Mouse (Mus musculus): ENCODE measurements around the gene Rasgef1b.
"Not testable (repeated sequence)": the region's sequence is repeated elsewhere in the genome, so short reads cannot be mapped to it uniquely, and the experiment has no call there.

Gene Rasgef1b

DNA sequence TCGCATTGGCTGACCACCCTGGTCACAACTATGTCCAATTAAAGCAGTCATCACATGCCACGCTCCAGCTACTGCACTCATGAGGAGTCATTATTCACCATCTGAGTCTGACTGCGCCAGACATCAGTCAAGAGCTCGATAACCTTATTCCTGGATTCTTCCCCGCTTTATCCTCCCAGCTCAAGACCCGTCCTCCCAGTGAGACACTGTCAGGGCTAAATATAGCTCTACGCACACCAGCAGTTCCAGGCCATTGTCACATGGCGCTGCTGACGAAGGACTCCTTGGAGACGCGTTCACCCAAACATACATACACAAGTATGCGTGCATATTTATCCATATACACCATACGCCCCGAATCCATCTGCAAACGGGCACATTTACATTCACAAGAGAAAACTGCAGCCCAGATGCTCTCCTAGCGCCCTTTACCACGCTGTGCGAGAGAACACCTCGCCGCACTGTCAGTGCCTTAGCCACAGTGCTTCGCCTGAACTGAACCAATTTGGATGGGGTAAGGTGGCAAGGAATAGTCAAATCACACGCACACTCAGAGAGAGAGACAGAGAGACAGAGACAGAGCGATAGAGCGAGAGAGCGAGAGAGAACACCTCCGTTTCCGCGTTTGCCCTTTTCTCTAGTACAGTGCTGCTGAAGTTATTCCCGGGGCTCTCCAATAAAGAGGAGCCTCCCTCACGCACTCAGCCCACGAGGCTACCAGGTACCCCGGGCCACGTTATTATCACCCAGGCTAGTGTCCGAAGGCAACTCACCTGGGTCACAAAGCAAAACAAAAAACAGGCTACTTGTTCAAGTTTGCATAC, 477.3 kb downstream of the Rasgef1b start:
- no peak for DNase-seq (ENCODE audit: low spot score)

DNA sequence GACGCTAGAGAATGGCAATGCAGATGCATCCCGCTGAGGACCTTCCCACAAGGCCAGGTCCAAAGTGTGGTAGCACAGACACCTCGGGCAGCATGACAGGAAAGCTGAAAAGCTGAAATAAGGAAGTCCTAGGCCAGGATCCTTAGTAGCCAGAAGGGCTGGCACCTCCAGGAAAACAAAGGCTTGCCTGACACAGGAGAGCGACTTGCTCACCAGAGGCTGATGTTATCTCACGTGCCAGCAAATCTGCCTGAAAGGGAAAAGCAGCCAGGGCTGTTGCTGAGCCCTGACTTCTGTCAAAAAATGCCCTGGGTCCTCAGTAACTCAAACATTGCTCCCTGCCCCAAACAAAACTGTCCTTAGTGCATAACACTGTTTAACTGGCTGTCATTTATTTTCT, 478.0 kb downstream of the Rasgef1b start:
- no peak for DNase-seq (ENCODE audit: low spot score)

DNA sequence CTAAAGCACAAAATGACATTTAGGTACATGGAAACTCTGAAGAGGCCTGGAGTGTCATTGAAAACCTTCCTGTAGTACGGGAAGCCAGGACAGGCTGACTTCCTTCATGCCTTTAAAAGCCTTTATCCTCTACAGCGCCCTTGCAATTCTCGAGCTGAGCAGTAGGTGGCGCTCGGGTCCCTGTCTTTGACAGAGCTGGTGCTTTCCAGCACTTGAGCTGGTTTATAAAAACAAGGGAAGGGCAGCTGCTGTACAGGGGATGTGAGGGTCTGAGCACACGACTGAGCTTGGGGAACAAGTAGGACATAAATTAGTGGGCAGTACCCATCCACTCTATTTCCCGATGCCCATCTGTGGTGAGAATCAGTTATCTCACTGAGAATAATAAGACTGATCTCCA, 480.4 kb downstream of the Rasgef1b start:
- DNase-seq (ENCODE audit: low spot score): peak; percentile 99

DNA sequence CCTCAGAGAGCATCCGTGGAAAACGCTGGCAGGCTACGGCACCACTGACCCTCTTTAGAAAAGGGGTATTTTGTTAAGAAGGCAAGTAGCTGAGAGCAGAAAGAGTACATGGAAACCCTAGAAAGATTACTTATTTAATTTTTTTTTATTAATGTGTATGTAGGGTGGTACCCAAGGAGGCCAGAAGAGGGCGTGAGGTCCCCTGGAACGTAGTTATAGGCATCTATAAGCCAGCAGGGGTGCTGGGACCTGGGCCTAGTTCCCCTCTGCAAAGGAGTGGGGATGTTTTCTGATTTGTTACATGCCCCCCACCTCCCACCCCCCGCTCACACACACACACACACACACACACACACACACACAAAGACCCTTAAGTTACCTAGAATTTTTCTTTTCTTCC, 480.9 kb downstream of the Rasgef1b start:
- no peak for DNase-seq (ENCODE audit: low spot score)

DNA sequence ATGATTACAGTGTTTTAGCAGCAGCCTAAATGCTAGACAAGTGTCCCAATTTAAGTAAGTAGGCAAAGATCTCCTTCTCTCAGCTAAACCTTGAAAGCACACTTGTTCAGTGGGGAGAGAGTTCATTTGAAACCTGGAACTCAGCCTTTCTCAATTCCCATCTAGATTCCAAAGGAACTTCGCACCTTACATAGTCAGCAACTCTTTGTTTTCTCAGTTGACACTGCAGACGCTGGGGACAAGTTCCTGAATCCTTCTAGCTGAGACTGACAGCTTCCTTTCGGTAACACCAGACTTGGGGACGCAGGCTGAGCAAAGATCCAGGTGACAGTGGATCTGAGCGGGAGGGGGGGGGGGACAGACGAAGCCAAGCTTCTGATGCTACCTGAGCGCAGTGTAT, 481.4 kb downstream of the Rasgef1b start:
- DNase-seq (ENCODE audit: low spot score): no peak

DNA sequence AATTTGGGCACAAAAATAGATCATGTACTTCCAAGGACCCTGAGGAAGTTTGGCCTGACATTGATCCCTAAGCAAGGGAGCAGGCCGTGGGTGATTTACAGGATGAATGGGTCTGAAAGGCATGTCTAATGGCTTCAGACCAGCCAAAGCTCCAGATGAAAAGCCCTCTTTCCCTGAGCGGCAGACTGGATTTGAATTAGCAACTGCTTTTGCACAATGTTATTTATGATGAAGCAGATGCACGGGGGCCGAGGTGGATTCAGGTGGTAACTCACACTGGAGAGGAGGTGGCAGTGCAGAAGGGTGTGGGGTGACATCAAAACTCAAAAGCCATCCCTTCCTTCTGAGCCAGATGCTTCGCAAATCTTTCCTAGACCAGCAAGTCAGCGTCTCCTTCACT, 481.9 kb downstream of the Rasgef1b start:
- no peak for DNase-seq (ENCODE audit: low spot score)

DNA sequence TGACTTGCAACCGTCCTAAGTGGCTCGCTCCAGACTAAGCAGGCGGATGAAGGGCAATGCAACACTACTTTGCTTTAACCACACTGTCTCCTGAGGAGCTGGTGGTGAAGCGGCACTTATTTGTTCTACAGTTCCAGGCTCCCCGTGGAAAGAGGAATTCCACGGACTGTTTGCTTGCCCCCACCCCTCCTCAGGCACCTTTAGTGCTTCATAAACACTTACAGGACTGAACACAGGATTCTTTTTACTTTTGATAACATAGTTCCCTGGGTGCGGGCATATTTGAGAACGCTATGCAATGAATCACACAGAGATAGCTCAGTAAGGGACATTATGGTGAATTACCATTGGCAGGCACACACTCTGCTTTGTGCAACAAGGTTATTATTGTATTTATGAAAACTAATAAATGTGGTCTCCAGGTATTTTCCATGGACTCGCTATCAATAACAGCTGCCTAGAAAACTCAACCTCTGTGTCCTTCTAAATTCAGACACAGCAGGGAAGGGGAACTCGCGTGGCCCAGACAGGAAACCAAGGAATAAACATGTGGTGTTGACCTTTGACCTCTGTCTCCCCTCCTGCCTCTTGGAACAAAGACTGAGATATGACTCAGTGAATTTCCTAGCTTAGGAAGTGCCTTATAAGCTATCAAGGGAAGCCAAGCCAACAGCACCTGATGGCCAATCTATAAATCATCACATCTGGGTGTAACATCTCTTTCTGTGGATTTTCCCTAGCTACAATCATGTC, 486.7 kb downstream of the Rasgef1b start:
- no peak for DNase-seq (ENCODE audit: low spot score)

DNA sequence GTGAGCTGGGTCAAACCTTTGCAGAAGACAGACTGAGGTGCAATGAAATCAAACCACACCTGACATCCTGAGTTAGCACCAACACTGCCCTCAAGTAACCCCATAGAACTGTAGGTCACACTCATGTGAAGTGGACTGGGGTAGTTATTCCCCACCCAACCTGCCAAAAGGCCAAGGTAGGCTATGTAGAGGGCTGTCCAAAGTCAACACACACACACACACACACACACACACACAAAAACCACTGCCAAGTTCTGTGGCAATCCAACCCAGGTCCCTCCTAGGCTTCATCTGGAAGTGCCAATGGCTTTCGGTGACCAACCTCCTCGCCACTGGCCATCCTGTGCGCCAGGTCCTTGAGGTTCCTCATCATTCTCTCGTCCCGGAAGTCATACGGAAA, 488.4 kb downstream of the Rasgef1b start:
- DNase-seq (ENCODE audit: low spot score): no peak

DNA sequence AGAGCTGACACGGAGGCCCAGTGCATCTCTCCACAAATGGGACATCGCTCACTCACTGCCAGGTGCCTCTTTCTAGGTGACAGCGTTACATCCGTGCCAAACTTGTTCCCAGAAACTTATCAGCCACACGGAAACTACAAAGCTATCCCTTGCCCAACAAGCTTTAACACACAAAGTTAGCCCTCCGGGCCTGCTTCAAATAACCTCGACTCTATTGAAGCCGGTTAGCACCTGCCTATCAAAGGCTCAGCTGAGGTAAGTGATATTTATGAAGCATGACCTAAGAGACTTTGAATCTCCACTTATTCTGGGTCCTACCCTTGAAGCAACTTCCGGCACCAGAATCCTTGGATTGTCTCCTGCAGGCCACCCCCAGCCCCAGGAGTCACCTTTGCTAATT, 489.2 kb downstream of the Rasgef1b start:
- DNase-seq (ENCODE audit: low spot score): no peak

DNA sequence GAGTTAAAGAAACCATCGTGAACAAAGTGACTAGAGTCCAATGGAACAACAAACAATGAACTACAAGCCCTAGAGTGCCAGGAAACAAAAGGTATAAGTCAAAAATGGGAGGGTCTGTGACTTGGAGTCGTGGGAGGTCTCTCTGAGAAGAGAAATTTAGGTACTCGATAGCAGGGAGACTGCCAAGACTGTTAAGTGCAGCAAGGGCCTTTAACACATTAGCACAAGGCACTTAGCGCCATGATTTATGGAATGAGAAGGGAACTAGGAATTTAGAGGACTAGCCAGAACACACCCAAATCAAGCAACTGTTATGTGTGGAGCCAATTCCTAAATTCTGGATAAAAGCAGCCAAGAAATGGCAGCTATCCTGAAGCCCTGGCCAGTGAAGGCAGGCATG, 490.7 kb downstream of the Rasgef1b start:
- DNase-seq (ENCODE audit: low spot score): no peak

DNA sequence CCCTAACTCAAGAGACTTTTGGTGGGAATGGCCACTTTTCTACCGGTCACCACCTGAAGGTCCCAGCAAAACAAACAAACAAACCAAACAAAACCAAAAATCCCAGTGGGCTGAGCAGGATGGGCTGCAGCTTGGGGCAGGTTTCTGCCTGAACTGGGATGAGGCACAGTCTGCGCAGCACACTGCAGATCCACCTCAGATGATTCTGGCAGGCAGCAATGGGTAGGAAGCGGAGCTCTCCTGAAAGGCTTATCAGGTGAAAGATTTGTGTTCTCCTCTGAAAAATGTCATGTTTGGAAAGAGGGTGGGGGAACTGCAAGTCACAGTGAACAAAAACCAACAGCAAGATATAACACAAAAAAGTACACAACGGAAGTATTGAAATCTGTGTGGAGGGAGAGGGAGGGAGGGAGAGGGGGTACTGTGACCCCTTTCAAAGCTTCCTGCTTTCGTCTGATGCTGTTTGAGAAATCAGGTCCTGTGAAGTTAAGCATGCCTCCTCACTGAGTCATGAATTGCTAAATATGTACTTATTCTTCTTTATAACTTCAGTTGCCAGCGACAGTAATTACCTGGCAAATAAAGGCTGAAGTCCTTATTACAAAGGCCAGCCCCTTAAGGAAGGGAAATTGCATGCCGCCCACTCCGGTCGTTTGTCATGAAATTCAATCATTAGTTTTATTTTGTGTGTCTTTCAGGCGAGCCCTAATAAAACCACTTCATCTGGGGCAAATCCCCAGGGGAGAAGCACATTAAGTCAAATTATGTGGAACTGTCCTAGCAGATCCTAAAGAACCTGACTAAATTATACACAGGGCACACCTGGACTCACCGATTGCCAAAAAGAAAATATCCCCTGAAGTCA, 491.7 kb downstream of the Rasgef1b start:
- DNase-seq (ENCODE audit: low spot score): no peak

DNA sequence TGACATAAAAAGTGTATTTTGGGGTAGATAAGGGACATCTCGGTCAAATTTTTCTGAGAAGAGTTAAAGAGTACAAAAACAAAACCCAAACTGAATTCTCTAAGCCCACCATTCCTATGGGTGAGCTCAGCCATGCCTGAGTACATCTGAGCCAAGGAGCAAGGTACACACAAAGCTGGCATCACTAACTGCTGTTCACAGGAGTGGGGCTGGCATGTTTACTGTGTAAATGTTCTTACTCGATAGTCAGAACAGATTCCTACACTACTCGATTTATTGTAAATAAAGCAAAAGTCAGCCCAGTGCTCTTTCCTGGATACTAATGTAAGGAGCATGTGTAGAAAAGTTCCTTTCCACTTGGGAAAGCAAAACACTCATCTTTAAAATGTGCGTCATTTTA, 492.4 kb downstream of the Rasgef1b start:
- no peak for DNase-seq (ENCODE audit: low spot score)

DNA sequence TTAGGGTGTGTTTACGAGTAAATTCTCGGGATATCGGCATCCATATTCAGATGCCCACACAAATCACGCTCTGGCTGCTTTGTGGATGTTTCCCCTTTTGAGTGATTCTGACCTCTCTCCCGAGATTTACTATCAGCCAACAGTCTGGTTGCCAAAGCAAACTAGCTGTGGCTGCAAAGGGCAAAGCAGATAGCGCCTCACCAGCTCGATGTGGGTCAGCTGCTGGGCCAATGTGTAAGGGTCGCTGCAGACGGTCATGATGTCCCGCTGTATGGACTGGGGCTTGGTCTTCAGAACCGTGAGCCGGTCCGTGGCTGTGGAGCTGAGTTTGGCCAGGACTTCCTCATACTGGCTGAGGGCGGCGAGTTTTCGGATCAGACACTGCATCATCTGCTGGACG, 494.6 kb downstream of the Rasgef1b start:
- no peak for DNase-seq (ENCODE audit: low spot score)

DNA sequence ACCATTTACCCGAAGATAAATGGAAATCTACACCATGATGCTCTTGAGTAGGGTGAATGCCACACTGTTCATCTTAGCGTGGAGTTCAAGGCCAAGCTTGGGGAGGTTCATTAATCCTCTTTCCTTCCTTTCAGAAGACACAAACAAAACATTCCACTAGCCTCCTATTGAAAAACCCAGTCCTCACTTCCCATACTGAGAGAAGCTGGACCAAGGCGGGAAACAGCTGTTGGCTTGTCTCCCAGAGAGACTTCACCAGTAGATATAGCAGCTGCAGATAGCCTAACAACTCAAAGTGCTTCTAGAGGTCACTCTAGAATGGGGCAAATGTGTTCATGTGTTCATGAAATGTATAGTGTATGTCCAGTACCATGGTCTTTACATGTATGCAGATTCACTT, 495.7 kb downstream of the Rasgef1b start:
- DNase-seq (ENCODE audit: low spot score): no peak

DNA sequence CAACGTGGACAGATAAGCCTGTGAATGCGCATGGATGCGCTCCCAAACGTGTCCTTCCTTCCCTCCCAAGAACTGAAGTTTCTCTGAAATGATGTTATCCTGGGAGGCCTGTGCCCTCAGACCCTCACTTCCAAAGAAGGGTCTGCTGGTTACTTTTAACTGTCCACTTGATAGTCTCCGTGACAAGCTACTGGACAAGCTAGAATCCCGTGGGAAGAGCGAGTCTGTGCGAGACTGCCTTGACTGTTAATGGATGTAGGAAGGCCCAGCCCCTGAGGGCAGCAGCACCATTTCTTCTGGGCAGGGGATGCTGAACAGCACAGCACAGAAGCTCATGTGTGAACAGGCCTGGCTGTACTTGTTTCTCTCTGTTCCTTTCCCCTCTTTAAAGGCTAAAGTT, 496.5 kb downstream of the Rasgef1b start:
- no peak for DNase-seq (ENCODE audit: low spot score)

DNA sequence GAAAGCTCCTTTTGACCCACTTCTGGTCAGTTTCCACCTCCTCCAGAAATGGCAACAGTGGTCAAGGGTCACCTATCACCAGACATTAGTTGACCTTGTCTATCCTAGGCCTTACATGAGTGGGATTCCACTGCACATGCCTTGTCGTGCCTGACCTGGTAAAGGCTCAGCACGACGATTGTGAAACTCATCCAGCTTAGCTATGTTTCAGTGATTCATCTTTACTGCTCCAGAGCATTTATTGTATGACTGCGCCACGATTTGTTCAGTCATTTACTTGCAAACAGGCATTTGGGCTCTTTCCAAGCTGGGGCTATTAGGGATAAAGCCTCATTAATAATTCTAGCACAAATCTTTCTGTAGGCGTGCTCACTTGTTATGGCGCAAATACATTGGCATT, 498.4 kb downstream of the Rasgef1b start:
- no peak for DNase-seq (ENCODE audit: low spot score)

DNA sequence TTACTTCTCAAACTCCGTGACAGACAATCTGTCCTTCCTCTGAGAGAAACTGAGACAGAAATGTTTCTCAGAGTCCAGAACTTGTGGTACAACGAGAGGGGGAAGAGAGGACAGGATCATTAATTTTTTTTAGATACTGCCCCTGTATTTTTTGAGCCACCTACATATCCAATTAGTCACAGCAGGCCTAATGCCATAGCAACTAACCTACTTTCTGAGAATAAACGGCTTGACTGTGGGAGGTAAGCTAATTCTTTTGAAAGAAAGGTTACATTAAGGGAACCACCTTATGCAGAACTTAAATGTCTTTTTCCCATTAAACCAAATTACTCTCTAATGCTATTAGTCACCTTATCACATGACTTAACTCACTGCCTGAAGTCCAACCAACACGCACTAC, 501.5 kb downstream of the Rasgef1b start:
- no peak for DNase-seq (ENCODE audit: low spot score)

DNA sequence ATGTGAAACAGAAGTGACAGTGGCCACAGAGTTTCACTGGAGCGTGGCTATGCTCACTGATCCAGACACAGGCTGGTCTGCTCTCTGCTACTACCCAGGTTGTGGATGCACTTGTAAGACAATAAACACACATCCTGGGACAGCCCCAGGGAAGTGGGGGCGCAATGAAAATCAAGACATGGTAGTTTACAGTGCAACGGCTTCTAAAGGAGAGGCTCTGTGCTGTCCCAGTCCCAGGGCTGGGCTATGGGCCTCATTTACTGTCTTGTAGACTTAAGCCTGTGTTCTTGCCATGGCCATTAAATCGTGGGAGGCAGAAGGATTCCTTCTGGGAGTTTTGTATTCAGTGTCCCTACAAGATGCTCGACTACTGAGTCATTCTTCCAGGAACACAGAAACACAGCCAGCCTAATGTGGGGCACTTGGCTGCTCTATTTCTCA, 504.3 kb downstream of the Rasgef1b start:
- DNase-seq (ENCODE audit: low spot score): no peak

DNA sequence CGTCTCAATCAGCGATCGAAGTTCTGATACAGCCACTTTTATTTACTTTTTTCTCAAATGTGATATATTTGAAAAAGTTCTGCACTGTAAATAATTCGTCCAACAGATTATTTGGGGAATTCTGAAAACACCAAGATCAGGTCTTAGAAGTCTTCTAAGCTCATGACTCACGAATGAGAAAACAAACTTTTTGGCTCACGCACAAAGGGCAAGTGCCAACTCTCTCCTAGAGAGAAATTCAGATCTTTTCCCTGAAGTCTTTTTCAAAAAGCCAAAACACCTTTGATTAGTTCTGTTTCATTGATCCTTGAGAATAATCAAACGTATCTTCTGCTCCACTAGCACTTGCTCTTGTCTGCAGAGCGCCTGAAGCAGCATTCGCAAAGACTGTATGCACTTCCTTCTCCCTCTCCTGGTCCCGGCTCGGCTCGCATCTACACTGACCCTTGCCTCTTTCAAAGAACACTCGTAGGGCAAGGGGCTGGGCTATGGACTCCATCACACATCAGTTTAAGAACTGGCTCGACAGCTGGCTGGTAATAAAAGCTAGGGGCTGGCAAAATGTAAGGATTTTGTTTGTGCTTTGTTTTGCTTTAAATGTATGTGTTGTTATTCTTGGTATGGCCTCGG, 504.9 kb downstream of the Rasgef1b start:
- DNase-seq (ENCODE audit: low spot score): no peak

DNA sequence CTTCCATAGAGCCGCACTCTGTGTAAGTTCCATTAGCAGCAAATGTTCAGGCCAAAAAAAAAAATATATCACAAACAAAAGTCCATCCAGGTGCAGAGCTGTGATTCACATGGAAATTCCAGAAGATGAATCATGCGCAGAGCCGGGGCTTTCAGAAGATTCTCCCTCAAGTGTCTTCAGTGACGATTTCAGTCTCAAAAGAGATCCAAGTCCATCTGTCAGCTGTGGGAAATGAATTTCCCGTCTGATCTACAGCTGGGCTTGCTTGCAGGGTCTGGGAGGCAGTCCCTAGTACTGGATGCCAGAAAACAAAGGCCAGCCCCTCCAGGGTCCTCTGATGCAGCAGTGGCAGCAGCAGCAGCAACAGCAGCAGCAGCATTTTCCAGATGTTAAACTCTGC, 510.5 kb downstream of the Rasgef1b start:
- no peak for DNase-seq (ENCODE audit: low spot score)

DNA sequence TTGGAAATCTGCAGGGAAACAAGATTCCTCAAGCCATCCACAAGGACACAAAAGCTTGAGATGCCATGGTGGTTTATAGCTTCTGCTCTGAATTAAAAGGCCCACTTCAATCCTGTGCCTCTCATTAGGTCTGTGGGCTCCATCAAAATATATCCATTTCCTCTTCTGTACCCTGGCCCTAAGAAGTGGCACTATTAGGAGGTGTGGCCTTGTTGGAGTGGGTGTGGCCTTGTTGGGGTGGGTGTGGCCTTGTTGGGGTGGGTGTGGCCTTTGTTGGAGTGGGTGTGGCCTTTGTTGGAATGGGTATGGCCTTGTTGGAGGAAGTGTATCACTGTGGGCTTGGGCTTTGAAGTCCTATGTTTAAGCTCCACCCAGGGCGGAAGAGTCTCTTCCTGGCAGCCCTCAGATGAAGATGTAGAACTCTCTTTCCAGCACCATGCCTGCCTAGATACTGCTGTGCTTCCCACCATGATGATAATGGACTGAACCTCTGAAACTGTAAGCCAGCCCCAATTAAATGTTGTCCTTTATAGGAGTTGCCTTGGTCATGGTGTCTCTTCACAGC, 512.2 kb downstream of the Rasgef1b start:
- DNase-seq (ENCODE audit: low spot score): not testable (repeated sequence)
